Mouse (Mus musculus) thymus, adult 18-20 months (tissue): Measurements from ENCODE around the gene Ip6k3.

Experiments
- DNase-seq, 2 experiments: peaks; one replicate each; pipeline ENCODE4 v3.0.0; 2022; ENCODE audit warnings: mixed read lengths in 2 of 2

Gene Ip6k3

DNA sequence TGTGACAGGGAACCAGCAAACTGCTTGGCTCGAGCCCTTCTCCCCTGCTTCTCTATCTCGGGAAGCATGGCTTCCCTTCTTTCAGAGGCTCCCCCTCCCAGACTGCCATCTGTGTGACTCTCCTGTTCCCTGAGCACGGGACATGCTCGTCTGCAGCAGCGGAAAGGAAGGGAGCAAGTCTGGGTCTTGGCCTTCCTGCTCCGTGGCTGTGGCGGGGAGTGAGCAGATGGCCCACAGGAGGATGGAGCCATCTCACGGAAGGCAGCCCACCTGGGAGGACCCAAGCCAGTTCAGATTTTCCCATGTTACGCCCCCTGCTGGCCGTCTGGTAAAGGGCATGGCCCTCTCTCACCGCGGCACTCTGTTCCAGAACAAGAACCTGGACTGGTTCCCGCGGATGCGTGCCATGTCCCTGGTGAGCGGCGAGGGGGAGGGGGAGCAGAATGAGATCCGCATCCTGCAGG lies 47.0 kb downstream of the Ip6k3 start:
- no peak for DNase-seq

- DNase-seq: no peak
Observed at GRCm38 (mm10) chr17:27119954-27120353, 47.6 kb downstream of the Ip6k3 start.

- no peak for DNase-seq
Observed at GRCm38 (mm10) chr17:27119540-27119895, 48.1 kb downstream of the Ip6k3 start.

DNA sequence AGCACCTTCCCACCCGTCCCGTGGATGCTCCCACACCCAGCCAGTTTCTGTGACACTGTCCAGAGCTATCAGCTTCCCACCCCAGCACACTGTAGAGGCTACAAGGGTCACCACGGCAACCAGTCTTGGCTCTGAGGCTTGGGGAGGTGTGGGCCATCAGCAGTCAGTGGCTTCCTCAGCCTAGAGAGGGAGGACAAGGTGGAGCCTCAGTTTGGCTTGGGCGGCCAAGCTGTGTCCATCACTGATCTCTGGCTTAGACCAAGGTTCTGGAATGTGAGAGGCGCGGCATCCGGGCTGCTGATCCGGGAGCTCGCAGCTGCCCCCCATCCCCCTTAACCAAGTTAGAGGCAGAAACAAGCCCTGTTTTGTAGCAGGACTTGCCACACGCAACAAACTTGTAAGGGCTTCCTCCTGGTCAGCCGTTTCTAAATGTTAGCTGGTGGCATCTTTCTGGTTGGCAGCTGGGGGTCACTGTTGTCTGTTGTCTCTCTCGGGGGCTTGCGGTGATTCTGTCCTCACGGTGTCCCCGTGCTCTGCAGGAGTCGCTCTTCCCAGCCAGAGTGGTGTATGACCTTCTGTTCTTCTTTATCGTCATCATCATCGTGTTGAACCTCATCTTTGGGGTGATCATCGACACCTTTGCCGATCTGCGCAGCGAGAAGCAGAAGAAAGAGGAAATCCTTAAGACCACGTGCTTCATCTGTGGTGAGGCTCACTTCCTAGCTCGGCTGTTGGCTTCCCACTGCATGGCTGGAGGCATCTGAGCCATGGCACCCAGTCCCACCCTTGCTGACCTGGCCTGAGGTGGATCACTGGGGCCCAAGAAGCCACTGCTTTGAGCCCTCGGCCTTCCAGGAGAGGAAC lies 48.7 kb downstream of the Ip6k3 start:
- DNase-seq: no peak

- DNase-seq: no peak
Observed at GRCm38 (mm10) chr17:27110072-27110471, 57.5 kb downstream of the Ip6k3 start.

GRCm38 (mm10) chr17:27107936-27108335 lies 59.7 kb downstream of the Ip6k3 start:
- no peak for DNase-seq

- no peak for DNase-seq
Observed at GRCm38 (mm10) chr17:27106745-27107144, 60.9 kb downstream of the Ip6k3 start.

GRCm38 (mm10) chr17:27105698-27106470 lies 61.7 kb downstream of the Ip6k3 start:
- no peak for DNase-seq

DNA sequence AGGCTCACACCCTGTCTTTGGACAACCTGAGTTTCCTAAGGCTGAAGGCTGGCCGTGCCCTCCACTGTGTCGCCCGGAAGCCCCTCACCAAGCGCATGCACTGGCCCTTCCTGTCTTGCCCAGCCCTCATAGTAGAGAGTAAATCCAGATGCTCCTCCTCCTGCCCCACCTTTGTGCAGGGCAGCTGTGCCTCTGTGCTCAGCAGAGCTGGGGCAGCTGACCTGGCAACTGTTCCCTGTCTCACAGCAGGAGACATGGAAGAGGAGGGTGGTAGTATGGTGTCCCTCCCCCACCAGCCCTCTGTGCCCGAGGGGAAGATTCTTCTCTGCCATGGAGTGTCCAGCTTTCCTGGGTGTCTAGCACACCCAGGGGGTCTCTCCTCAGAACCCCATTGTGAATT lies 65.9 kb downstream of the Ip6k3 start:
- no peak for DNase-seq

DNA sequence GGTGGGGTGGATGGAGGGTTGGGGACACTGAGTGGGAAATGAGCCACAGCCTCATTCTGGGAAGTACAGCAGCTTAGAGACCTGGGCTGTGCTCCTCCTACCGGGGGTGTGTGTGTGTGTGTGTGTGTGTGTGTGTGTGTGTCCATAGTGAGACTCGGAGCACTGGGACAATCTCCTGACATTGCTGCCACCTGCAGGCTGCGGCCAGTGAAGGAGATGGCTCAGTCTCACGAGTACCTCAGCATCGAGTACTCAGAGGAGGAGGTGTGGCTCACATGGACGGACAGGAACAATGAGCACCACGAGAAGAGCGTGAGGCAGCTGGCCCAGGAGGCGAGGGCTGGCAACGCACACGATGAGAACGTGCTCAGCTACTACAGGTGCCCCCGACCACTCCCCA lies 71.9 kb downstream of the Ip6k3 start:
- DNase-seq: no peak
